Mouse (Mus musculus) thymus, adult 2 months (tissue): ENCODE measurements around the gene Rab3a.

Source experiments
- CTCF ChIP-seq: fragments of 200-500 bp; IDR thresholded peaks from 2 replicates; pipeline ENCODE4 v1.5.1; 2012; ENCODE audit warnings: mild to moderate bottlenecking, control low read depth, low read length, moderate library complexity, borderline replicate concordance; ENCODE audit not compliant: control insufficient read depth, poor library complexity, insufficient read depth; ENCODE audit errors: extremely low read depth
- POLR2A ChIP-seq: fragments of 200-500 bp; IDR thresholded peaks from 2 replicates; pipeline ENCODE4 v1.6.1; 2012; ENCODE audit warnings: mild to moderate bottlenecking, low read length, control low read depth, moderate library complexity; ENCODE audit not compliant: control insufficient read depth, poor library complexity, insufficient read depth; ENCODE audit errors: extremely low read depth

GRCm38 (mm10) chr8:70767503-70767902, 13.0 kb downstream of the Rab3a start:
- TF ChIP-seq CTCF (no peak), POLR2A (no peak)
